Mouse (Mus musculus) kidney, adult 11 months (tissue): ENCODE measurements around the gene Cpne9.

Source experiments
- DNase-seq: peaks from one replicate; pipeline ENCODE4 v3.0.0; 2022

Gene Cpne9

DNA sequence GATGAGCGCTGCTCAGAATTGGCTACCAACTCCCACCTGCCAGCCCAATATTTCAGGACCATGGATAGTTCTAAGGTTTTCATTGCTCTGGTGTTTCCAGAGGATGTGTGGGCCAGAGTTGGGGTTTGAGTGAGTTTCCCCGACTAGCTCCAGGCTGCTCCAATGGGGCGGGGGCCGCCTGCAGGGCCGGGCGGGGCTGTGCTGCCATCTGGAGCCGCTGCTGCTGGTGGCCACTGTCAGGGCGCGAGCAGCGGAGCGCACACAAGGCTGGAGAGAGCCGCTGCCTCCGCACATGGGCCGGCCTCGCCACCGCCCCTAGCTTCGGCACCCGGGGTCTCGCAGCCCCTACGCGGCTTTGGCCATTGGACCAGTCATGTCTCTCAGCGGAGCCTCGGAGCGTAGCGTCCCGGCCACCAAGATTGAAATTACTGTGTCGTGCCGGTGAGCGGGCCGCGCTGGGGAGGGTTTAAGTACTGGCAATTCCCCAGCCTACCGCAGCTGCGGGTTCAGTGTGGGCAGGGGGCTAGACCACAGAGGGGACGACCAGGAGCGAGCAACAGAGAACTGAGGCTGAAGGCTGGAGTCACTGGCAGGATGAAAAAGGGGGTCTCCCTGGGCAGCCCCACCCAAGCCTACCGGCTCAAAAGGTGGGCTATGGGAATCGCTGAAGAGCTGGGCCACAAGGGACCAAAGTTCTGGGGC is at the start of gene Cpne9:
Cpne9 (plus strand) TSS at position 207 of the 702 bp plus-strand sequence.
- no peak for DNase-seq

DNA sequence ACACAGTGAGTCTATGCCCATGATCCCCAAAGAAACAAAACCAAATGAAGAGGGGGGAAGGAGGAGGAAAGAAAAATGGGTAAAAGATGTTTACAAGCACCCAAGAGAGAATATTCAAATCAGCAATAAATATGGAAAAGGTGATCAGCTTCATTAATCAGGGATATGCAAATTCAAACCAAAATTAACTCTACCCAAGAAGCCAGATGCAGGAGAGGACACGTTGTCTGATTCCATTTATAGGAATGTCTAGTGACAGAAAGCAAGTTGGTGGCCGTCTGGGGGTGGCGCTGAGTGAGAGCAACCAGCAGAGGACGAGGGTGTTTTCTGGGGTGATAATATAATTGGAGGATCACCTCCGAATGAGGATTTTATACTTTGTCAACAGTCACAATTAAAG is 47.0 kb upstream of the Cpne9 start:
- DNase-seq, result no peak

DNA sequence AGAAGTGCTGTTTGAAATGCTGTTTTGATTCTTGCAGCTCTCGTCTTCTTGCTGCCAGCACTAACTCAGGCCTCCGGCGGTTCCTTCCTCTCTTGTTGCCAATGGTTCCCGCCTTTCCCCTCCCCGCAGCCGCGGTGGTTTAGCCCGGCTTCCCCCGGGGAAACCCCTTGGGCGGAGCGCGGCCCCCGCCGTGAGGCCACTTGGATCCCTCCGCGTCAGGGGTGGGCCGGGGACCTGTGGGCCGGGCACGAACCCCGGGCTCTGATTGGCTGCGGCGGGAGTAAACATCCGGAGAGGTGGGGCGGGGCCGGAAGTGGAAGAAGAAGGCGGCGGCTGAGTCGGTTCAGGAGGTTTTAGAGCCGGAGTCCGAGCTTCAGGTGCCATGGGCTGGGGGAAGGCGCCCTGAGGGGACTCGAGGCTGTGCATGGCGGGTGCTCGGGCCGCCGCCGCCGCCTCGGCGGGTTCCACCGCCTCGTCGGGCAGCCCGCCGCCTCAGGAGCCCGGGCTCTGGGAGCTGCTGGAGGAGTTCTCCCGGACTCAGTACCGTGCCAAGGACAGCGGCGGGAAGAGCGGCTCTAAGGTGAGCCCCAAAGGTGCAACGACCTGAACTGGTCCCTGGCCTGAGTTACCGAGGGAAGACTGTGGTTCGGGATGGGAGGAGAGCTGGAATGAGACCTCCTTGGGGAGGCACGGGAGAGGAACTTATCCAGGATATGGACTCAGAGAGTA is 44.4 kb upstream of the Cpne9 start, which contains the start of gene Mtmr14:
Mtmr14 (plus strand) TSS at position 302 of the 729 bp plus-strand sequence.
- DNase-seq, result peak; percentile 98

DNA sequence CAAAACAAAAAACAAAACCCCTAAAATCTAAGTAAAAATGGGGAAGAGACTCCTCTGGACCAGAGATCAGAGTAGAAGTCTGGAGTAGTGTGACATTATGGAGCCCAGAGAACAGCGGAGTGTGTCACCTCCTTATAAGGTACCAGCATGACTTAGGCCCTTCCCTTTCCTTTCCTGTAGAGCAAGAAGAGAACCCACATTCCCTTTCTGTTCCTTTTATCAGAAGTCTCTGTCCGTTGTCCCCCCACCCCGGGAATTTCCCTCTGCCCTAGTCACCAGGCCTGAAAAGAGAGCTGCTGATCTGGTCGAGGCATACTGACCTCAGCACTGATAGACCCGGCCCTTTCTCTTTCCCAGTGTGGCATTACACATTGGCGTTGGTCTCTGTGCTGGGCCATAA is 43.7 kb upstream of the Cpne9 start:
- no peak for DNase-seq

DNA sequence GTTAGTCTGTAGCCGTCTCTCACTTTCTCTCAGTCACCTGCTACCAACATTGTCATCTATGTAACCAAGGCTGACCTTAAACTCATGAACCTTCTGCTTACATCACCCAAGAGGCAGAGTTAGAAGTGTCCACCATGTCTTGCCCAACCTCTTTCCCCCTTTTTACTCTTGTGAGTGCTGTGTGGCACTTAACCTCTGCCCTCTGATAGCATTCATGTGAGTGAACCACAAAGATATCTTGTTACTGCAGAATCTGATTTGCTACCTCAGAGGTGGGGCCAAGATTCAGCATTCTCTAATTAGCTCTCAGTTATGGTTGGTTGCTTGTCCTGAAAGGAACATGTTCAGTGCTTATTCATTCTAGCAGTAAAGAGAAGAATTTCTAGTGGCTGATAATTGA is 39.4 kb upstream of the Cpne9 start:
- DNase-seq, result no peak

DNA sequence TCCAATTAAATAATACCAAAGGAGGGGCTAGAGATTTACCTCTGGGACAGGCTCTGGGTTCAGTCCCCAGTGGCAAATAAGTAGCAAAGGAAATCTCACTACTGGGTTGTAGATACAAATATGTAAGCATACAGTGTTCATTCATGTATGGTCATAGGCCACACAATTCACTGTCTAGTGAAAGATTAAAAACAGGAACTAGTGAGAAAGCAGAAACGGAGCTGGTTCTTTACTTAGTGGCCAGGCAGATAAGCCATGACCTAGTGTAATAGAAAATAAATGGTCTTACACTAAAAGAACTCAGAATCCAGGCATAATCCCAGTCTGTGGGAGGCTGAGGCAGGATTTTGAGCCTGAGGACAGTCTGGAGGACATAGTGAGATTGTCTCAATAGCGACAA is 36.5 kb upstream of the Cpne9 start:
- no peak for DNase-seq

DNA sequence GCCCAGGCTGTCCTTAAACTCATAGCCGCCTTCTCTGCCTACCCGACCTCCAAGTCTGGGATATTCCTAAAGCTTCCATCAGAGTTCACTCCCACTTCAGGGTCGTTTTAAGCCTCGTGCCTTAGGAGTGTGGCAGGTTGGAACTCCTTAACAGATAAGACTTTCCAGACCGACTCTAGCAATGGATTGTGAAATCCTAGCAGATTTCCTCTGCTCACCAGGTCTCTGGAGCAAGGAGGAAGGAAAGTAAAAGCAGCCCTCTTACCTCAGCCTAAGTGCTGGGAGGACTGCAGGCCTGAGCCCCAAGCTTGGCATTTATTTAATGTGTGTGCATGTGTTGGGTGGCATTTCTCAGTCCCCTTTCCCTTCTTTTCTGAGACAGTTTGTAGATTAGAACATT is 31.3 kb upstream of the Cpne9 start:
- DNase-seq, result no peak

DNA sequence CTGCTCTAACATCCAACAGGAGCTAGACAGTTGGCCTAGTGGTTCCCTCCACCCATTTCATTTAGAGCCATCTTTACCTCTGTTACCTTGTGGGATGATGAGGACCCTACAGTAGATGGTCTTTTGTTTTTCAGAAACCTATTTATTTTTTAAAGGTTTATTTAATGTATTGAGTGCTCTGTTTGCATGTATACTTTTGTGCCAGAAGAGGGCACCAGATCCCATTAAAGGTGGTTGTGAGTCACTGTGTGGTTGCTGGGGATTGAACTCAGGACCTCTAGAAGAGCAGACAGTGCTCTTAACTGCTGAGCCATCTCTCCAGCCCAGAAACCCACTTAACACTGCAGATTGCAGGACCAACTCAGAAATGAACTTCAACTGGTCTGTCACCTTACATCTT is 30.2 kb upstream of the Cpne9 start:
- DNase-seq, result no peak

DNA sequence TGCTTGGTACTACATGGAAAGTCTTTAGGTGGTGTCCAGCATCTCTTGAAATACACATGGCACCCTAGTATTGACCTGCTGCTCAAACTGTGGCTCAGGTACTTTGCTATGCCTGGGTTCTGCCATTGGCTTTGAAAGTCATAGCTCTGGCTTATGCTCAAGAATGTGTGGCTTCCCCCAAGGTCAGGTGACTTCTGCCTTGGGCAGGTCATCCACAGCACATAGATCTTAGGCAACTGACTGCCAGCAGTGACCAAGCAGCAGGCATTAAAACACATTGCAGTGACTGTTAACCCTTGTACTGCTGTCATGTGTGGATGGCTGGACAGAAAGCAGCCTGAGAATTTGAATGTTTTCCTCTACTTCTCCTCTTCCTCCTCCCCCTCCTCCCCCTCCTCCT is 27.2 kb upstream of the Cpne9 start:
- peak; percentile 59 for DNase-seq

DNA sequence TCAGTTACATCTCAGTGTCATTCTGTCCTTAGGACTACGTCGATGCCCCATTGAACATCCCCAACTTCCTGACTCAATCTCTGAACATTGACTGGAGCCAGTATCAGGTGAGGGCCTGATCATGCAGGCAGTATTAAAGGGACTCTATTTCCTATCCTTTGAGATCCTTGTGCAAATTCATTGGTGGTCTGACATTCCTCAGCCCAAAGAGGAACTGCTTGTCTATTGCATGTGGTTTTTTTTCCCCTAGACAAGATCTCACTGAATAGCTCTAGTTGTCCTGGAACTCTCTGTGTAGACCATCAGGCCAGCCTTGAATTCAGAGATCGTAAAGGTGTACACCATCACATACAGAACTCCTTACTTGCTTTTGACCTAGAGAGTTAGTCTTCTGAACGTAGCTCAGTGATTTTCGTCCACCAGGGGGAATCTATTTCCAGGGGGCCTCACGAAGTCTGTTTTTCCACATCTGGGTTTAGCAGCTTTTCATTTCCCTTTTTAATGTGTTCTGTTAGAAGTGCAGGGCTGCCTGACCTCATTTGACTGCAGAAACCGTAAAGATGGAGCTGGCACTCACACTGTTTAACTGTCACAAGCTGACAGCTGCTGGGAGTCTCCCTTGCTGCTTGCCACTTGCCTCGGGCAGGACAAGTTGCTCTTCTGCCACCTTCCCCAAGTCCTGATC is 20.8 kb upstream of the Cpne9 start:
- DNase-seq, result no peak

DNA sequence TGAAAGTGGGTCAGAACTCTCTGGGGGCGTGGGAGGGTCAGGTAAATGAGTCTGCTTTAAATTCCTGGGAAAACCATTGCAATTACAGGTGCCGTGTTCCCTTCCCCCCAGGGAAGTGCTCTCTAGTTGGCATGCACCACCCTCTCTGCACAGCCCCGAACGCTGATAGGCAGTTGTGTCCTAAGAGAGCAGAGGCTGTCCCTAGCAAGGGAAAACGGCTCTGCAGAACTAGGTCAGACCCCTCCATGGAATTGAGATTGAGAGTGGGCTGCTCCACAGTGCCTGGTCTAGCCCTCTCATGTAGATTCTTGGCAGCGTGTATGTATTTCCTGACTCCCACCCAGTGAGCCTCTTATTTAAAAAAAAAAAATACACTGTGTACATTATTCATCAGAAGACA is 18.6 kb upstream of the Cpne9 start:
- DNase-seq, result no peak

DNA sequence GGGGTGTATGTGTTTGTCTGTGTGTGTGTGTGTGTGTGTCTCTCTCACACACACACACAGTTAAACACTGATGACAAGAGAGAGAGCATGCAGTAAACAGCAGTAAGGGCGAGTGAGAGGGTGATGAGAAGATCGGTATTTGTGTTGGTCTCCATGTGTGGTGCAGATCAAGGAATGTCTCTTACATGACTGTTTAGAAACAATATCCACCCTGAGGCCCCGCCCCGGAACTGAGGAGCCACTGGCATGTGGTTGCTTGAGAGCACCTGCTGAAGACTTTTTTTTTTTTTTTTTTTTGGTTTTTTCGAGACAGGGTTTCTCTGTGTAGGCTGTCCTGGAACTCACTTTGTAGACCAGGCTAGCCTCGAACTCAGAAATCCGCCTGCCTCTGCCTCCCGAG is 17.7 kb upstream of the Cpne9 start:
- no peak for DNase-seq

DNA sequence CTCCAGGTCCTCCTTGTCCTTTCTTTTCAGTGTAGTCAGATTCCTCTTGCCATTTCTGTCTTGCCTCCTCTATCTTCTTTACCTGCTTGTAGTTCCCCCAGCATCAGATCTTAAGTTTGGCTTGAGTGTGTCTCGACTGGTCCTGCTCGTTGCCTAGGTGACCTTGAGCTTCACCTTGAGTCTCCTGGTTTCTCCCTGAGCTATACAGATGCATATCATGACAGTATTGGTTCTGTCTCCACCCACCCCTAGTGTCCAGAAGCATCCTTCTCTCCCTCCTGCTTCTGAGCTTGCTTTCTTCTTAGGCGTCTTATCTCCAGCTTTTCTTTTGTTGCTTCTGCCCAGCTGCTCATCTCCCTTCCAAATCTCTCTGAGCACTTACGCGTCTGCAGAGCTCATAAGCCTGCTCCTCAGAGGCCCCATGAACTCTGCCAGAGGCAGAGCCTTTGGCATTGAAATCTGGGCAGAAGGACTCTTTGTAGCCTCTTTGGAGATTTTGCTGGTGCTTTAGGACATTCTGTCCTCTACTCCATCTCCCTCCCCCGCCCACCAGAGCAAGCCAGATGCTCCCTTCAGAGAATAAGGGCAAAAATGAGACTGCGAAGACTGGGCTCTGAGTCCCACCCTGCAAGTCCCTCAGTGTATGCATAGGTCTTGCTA is 15.0 kb upstream of the Cpne9 start:
- DNase-seq, result no peak

DNA sequence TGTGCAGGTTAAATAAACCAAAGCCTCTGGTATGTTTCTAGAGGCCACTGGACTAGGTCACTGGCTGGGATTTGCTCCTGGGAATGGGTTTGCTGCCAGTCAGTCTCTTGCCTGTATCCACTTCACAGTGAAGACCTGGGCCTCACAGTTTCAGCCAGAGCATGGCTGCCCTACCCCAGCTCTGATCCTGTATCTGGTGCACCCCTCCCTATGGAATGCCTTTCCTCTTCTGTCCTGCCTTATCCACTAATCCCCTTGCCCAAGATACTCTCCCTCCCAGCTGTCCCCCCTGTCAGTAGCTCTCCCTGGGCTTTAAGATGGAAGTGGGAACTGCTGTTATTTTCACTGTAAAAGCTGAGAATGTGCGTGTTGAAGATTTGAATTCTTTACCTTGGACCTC is 14.1 kb upstream of the Cpne9 start:
- no peak for DNase-seq

DNA sequence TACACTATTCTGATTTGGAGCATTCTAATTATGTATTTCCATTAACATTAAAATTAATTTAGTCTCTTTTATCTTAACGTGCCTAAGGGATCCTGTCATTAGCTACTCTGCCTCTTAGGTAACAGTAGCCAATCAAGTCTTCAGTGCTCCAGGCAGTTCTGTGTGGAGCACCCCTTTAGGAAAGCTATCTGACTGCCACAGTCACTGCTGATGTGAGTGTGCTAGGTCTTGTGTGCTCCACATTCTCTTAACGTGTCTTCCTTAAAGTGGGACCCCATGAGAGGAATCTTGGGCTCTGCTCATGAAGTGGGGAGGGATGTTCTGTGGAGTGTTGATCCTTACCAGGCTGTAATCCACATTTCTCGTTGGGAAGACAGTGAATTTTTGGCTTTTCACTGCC is 9.7 kb upstream of the Cpne9 start:
- no peak for DNase-seq

DNA sequence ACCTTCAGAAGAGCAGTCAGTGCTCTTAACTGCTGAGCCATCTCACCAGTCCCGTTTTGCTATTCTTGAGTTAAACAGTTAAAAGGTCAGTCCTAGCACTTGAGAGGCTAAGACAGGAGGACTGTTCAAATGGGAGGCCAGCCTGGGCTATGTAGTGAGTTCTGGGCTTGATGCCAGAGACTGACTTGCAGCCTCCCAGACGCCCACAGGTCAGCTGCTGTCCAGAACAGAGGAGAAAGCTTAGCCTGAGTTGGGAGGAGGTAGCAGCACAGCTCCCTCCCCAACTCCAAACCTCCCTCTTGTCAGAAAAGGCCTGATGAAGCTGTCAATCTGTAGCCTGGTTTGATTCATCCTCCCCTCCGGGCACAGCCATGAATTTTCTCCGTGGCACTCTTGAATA is 5.3 kb upstream of the Cpne9 start:
- no peak for DNase-seq

DNA sequence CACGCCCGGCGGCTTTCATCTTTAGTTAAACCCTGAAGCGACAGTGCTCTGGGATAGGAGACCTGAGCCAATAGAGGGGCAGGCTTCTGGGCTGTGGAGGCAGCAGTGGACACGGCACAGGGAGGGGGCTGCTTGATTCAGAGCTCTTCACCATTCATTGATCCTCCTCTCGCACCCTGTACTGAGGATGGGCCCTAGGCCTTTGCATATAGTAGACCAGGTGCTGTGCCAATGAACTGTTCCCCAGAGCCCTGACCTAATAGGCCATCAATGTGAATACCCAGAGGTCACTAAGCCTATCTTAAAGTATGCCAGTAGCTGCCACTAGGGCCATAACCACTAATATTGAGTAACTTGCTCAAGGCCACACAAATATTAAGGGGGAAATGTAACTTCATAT is 431 bp upstream of the Cpne9 start:
- no peak for DNase-seq

DNA sequence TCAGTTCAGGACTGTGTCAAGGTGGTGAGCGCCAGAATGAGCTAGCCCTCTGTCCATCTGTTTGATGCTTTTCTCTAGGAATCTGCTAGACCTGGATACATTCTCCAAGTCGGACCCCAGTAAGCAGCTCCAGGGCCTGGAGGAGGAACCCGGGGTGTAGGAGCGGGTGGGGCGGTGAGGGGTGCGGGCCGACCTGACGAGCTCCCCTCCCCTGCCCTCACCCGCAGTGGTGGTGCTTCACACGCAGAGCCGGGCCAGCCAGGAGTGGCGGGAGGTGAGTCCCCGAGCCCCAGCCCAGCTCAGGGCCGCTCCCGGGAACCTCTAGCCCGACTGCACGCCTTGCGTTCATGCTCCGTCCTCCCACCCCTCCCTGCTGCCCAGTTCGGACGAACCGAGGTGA is 862 bp downstream of the Cpne9 start:
- no peak for DNase-seq

DNA sequence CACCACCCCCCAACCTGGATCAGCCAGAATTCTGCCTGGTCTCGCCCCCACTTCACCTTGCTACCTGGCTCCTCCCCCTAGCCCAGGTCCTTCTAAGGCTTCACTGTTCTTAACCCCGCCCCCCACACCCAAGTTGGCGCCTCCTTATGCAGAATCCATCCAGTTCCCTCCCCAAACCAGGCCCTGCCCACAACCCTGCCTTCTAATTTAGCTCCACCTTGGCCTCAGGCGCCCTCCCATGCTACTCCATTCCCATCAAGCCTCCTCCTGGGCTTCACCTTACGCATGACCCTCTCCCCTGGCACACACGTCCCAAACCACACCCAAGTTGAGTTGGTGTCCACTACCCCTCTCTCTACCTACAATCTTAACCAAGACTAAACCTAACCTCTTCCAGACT is 1.4 kb downstream of the Cpne9 start:
- DNase-seq, result no peak

DNA sequence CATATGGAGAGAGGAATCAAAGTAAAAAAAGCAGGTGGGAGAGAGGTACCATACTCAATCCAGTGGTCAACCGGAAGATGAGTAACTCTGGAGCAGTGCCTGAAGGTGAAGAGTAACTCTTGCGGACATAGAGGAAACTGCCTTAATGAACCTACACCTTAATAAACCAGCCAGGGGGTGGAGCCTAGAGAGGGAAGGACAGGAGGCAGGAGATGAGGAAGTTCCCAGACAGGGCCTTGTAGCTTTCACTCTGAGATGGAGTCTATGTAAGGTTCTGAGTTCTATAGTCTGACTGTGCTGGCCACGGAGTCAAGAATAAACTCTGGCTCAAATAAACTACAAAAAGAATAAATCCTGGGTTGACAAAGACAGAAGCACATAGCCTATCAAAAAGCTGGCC is 2.8 kb downstream of the Cpne9 start:
- DNase-seq, result no peak

DNA sequence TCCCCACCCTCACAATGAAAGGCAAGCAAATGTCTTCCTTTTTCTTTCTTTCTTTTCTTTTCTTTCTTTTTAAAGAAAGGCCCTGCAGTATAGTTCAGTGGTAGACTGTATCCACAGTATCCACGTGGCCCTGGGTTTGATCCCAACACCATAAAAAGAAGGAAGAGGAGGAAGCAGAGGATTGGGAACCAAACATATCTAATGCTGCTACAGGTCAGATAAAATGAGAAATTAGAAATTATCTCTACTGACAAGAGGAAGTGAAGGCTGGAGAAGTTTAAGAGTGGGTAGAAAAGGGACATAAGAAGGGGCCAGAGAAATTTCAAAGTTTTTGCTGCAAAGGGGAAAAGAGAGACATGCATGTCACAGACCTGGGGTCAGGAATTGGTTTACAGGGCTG is 4.2 kb downstream of the Cpne9 start:
- no peak for DNase-seq

DNA sequence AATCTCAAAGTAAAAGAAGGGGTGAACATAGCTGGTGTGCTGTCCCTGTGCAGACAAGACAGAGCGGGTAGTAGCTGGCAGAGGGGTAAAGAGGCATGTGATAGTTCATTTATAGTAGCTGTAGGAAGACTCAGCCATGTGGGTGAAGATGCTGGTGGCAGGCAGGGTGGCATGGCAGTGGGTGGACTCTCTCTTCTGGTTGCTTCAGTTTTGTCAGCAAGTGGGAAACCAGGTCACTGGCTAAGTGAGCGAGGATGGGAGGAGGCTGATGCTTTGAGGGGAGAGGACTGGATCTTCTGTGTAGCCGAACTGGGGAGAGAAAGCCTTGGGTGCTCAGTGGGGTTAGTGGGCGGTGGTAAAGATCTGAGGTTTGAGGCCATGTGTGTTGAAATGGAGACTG is 5.1 kb downstream of the Cpne9 start:
- no peak for DNase-seq

DNA sequence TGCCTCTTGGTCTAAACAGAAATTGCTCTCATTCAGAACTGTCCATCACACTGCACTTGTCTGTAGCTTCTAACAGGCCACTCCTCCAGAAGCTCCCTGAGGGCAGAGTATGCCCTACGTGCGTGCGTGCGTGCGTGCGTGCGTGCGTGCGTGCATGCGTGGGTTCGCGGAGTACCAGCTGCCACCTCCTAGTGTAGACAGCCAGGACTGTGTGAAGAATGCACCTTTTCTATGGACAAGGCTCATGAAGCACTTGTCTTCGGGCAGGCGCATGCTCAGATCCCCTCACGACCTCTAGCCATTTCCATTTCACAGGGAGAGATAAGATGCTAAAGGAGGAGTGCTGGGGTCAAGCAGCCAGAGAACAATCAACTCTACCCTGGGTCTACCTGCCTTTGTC is 7.2 kb downstream of the Cpne9 start:
- no peak for DNase-seq

DNA sequence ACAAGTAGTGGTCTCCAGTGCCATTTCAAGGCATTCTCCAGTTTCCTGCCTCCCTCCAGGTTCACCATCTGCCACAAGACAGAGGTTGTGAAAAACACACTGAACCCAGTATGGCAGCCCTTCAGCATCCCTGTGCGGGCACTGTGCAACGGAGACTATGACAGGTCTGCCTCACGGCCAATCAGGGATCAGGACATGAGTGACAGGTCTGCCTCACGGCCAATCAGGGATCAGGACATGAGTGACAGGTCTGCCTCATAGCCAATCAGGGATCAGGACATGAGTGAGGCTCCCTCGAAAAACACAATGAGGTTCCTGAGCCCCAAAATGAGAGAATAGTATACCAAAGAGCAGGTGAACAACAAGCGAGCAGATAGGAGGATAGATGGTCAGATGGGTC is 8.2 kb downstream of the Cpne9 start:
- no peak for DNase-seq
